Mouse (Mus musculus) G1E (cell line): ENCODE data around the gene Rtn2.

Source experiments
- CTCF ChIP-seq: IDR thresholded peaks from 2 replicates; pipeline ENCODE4 v1.5.1; 2012; ENCODE audit warnings: low read depth, low read length, inconsistent platforms, mixed read lengths
- GATA1 ChIP-seq: IDR thresholded peaks from 2 replicates; pipeline ENCODE4 v1.6.1; 2012; ENCODE audit warnings: borderline replicate concordance, low read length, inconsistent platforms, mixed read lengths

GRCm38 (mm10) chr7:19303046-19303305 lies 20.6 kb downstream of the Rtn2 start:
- TF ChIP-seq GATA1 (no peak), CTCF (no peak)
